Mouse (Mus musculus): Measurements from ENCODE around the gene Jph4. TPM values are rescaled to one million over a fixed set of nuclear protein-coding genes. Genes with fewer than 3 reads are reported as not detected.

Jph4 gene
- total and polyA plus RNA-seq, 3 experiments = 0.11 TPM; not detected in 2

DNA sequence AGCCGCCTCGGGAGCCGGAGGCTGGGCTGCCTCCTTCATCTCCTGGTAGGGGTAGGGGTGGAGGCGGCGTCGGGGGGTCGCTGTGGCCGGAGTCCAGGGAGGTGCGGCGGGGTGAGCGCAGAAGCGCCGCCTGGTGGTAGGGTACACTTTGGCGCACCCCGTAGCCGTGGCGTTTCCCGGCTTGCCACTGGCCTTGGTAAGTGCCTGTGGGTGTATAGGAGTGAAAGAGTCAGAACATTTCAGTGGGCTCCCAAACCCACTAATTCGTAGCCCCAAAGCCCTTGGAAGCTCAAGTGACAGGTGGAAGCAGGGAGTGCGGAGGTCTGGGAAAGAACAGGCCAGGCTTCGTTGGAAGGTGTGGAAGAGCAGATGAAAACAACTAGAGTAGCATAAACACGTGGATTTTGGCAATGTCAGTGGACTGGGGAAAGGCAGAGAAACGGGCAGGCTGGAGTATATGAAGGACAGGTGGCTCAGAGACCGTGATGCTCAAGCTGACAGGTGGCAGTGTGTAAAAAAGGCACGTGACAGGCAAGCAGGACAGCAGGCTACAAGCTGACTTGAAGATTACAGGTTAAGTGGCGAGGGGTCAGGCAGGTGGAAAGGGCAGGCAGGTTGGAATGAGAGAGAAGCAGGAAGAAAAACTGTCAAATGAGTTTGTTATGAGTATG lies 2.6 kb downstream of the Jph4 start:
- TF ChIP-seq CTCF (IDR thresholded peaks at IDR 0.05; ENCODE audit: low read depth, low read length) (no peak), TAL1 (conservative IDR thresholded peaks at IDR 0.05; ENCODE audit: low read depth, low read length) (no peak), GATA2 (IDR thresholded peaks at IDR 0.05; ENCODE audit: borderline replicate concordance, low read depth, low read length) (no peak), POLR2AphosphoS5 (IDR thresholded peaks at IDR 0.05; ENCODE audit: insufficient replicate concordance, low read depth, low read length) (no peak), GATA1 (IDR thresholded peaks at IDR 0.05; ENCODE audit: borderline replicate concordance, low read length) (no peak)
- Histone ChIP-seq H3K4me1 (ENCODE audit: insufficient read depth, low read depth, low read length) (peaks cover 6% of the 10 kb centered on the region), H3K36me3 (replicated peaks) (no peaks in the 10 kb centered on the region), H3K9me3 (replicated peaks) (peaks cover 3% of the 10 kb centered on the region; the same call in 1 of the 2 replicates), H3K27me3 (ENCODE audit: insufficient read depth, low read length) (peaks cover 75% of the 10 kb centered on the region), H3K4me3 (ENCODE audit: low read depth, low read length) (no peak overlapping the region)
- DNase-seq (ENCODE audit: low spot score) (no peak), ATAC-seq (ENCODE audit: extremely low read depth, insufficient number of reproducible peaks, low FRiP score, poor library complexity, severe bottlenecking) (no peak)

DNA sequence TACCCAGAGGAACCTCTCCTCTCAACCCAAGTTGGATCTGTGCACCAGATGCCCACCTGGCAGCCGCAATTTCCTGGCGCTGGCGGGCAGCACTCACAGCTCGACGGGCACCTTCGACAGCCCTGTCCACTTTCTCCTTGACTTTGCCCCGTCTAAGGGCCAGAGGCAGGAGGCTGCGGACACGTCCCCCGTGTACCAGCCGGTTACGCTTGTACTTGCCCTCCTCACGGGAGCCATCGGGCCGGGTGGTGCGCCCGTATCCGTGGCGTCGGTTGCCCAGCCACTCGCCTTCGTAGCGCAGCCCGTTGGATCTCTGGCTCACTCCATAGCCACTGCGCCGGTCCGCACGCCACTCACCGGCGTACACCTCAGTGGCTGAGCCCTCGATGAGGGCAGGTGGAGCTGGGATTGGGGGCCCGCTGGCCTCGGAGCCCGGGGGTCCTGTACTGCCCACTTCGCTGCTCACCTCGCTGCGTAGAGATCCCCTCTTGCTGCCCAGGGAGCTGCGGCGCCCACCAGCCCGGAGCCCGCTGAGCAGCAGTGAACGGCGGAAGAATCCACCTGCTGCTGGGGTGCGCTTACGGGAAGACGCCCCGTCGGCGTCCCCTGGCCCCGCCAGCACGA lies 3.3 kb downstream of the Jph4 start:
- no peaks in the 10 kb centered on the region for H3K36me3 ChIP-seq (replicated peaks)
- TF ChIP-seq POLR2AphosphoS5 (IDR thresholded peaks at IDR 0.05; ENCODE audit: insufficient replicate concordance, low read depth, low read length) (no peak), GATA2 (IDR thresholded peaks at IDR 0.05; ENCODE audit: borderline replicate concordance, low read depth, low read length) (no peak)
- H3K4me1 ChIP-seq (ENCODE audit: insufficient read depth, low read depth, low read length) = peaks cover 8% of the 10 kb centered on the region
- no peak for ATAC-seq (ENCODE audit: extremely low read depth, insufficient number of reproducible peaks, low FRiP score, poor library complexity, severe bottlenecking)
- no peak overlapping the region for H3K4me3 ChIP-seq (ENCODE audit: low read depth, low read length)
- DNase-seq (ENCODE audit: low spot score) = no peak
- H3K9me3 ChIP-seq (replicated peaks) = peaks cover 3% of the 10 kb centered on the region; the same call in 1 of the 2 replicates
- H3K27me3 ChIP-seq (ENCODE audit: insufficient read depth, low read length) = peaks cover 76% of the 10 kb centered on the region

DNA sequence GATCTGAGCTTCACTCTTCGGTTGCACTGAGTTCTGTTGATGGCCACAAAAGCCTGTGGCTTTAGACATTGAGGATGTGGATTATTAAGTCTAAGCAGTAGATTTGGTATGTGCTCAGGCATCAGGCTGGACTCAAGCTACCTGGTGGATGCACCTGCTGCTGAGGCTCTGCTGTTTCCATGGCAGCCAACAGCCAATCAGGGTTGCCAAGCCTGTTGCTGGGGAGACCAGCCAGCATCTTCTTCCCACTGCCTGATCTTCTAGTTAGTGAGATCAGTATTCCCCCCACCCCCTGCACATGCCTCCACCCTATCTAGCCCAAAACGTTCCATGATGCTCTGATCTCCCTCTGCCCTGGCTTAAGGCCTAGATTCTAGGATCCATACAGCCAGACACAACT lies 5.0 kb downstream of the Jph4 start:
- peaks cover 3% of the 10 kb centered on the region; the same call in 1 of the 2 replicates for H3K9me3 ChIP-seq (replicated peaks)
- H3K27me3 ChIP-seq (ENCODE audit: insufficient read depth, low read length) = peaks cover 68% of the 10 kb centered on the region
- no peak for ATAC-seq (ENCODE audit: extremely low read depth, insufficient number of reproducible peaks, low FRiP score, poor library complexity, severe bottlenecking)
- H3K36me3 ChIP-seq (replicated peaks) = no peaks in the 10 kb centered on the region
- H3K4me1 ChIP-seq (ENCODE audit: insufficient read depth, low read depth, low read length) = peaks cover 20% of the 10 kb centered on the region
- H3K4me3 ChIP-seq (ENCODE audit: low read depth, low read length) = no peak overlapping the region
- TF ChIP-seq GATA1 (IDR thresholded peaks at IDR 0.05; ENCODE audit: borderline replicate concordance, low read length) (no peak), GATA2 (IDR thresholded peaks at IDR 0.05; ENCODE audit: borderline replicate concordance, low read depth, low read length) (no peak), TAL1 (conservative IDR thresholded peaks at IDR 0.05; ENCODE audit: low read depth, low read length) (no peak), CTCF (IDR thresholded peaks at IDR 0.05; ENCODE audit: low read depth, low read length) (no peak), POLR2AphosphoS5 (IDR thresholded peaks at IDR 0.05; ENCODE audit: insufficient replicate concordance, low read depth, low read length) (no peak)
- no peak for DNase-seq (ENCODE audit: low spot score)

DNA sequence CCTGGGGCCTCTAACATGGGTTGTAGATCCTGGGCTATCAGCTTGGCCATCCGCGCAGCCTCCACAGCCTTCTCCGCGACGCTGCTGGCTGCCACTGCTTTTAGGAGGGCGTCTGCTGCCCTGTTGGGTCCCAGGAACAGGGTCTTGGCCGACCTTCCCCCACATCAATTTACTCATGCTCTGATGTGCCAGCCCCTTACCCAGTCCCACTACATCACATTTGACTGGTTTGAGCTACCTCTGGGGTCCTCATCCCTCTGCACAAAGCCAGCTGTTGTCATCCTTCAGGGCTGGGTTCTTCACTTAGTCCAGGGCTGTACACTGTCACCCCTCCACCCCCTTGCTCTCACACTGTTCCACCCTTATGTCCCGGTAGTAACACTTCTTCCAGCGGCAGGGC lies 6.7 kb downstream of the Jph4 start:
- Histone ChIP-seq H3K36me3 (replicated peaks) (peaks cover 3% of the 10 kb centered on the region), H3K27me3 (ENCODE audit: insufficient read depth, low read length) (peaks cover 53% of the 10 kb centered on the region), H3K4me1 (ENCODE audit: insufficient read depth, low read depth, low read length) (peaks cover 32% of the 10 kb centered on the region), H3K9me3 (replicated peaks) (peaks cover 3% of the 10 kb centered on the region; the same call in 1 of the 2 replicates), H3K4me3 (ENCODE audit: low read depth, low read length) (no peak overlapping the region)
- ATAC-seq (ENCODE audit: extremely low read depth, insufficient number of reproducible peaks, low FRiP score, poor library complexity, severe bottlenecking) (no peak), DNase-seq (ENCODE audit: low spot score) (no peak)
- TF ChIP-seq GATA1 (IDR thresholded peaks at IDR 0.05; ENCODE audit: borderline replicate concordance, low read length) = no peak
- TF ChIP-seq GATA2 (IDR thresholded peaks at IDR 0.05; ENCODE audit: borderline replicate concordance, low read depth, low read length) = no peak
- TF ChIP-seq TAL1 (conservative IDR thresholded peaks at IDR 0.05; ENCODE audit: low read depth, low read length) = no peak
- no peak for TF ChIP-seq POLR2AphosphoS5 (IDR thresholded peaks at IDR 0.05; ENCODE audit: insufficient replicate concordance, low read depth, low read length)
- TF ChIP-seq CTCF (IDR thresholded peaks at IDR 0.05; ENCODE audit: low read depth, low read length) = no peak

DNA sequence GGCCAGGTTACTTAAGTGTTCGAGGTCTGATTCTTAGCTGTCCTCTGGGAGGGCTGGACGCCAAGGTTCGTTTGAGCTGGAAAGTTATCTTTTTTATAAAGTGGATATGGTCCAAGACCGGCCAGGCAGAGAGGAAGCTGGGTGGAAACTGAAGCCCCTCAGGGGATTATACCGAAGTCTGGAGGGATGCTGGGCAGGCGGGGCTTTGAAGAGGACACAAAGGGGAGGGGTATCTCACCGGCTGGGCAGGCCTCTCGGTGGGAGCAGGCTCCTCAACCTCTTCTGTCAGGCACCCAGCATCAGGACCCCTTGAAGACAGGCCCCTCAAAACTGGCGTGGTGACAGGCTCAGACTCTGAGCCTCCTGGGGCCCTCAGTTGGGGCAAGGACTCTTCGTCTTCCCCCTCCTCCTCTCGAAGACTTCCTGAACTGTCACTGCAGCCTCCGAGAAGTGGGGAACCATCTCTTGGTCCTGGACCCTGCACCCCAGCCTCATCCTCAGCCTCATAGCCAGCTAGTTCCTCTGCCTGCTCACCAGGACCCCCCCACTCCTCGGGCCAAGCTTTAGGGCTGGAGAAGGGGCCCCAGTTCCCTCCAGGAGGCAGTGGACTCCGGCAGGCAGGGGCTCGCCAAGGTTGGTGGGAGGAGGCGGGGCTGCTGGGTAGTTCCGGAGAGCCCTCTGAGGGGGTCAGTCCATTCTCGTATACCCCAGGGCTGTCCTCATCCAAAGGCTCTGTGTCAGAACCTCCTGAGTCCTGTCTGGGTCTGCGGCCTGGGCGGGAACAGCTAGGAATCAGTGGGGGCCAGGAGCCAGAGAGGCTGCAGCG lies 7.5 kb downstream of the Jph4 start:
- ATAC-seq (ENCODE audit: extremely low read depth, insufficient number of reproducible peaks, low FRiP score, poor library complexity, severe bottlenecking) (no peak), DNase-seq (ENCODE audit: low spot score) (no peak)
- Histone ChIP-seq H3K9me3 (replicated peaks) (no peaks in the 10 kb centered on the region), H3K4me3 (ENCODE audit: low read depth, low read length) (no peak overlapping the region), H3K27me3 (ENCODE audit: insufficient read depth, low read length) (peaks cover 45% of the 10 kb centered on the region), H3K4me1 (ENCODE audit: insufficient read depth, low read depth, low read length) (peaks cover 40% of the 10 kb centered on the region), H3K36me3 (replicated peaks) (peaks cover 11% of the 10 kb centered on the region)
- no peak for TF ChIP-seq TAL1 (conservative IDR thresholded peaks at IDR 0.05; ENCODE audit: low read depth, low read length)
- no peak for TF ChIP-seq GATA1 (IDR thresholded peaks at IDR 0.05; ENCODE audit: borderline replicate concordance, low read length)
- no peak for TF ChIP-seq CTCF (IDR thresholded peaks at IDR 0.05; ENCODE audit: low read depth, low read length)
- TF ChIP-seq POLR2AphosphoS5 (IDR thresholded peaks at IDR 0.05; ENCODE audit: insufficient replicate concordance, low read depth, low read length) = no peak
- no peak for TF ChIP-seq GATA2 (IDR thresholded peaks at IDR 0.05; ENCODE audit: borderline replicate concordance, low read depth, low read length)

Measured in G1E (cell line).